Mouse (Mus musculus): ENCODE measurements around the gene 2310007B03Rik. TPM values are rescaled to one million over a fixed set of nuclear protein-coding genes. Genes with fewer than 3 reads are reported as not detected.

The 2310007B03Rik gene
- polyA plus RNA-seq, 1 experiment from 2014 or later, result 3.4 TPM

- H3K4me2 ChIP-seq (ENCODE audit: low read length), result no peak overlapping the region
- TF ChIP-seq CTCF (IDR thresholded peaks at IDR 0.05; ENCODE audit: low read depth), result no peak
- no peak for DNase-seq (ENCODE audit: low spot score)
- no peak overlapping the region for H3K27ac ChIP-seq
- H3K4me3 ChIP-seq (replicated peaks; ENCODE audit: low read depth, low read length), result no peak overlapping the region
- no peak for ATAC-seq (replicated peaks; ENCODE audit: low FRiP score, low read depth)
- no peaks in the 10 kb centered on the region for H3K27me3 ChIP-seq (ENCODE audit: insufficient read depth, low read length)
- H3K9me3 ChIP-seq (replicated peaks; ENCODE audit: low read length), result no peaks in the 10 kb centered on the region
- 44% methylated on average over 4 of the region's 4 CpGs for WGBS
- H3K36me3 ChIP-seq (ENCODE audit: insufficient read depth, low read length), result no peaks in the 10 kb centered on the region
- no peak overlapping the region for H3K9ac ChIP-seq (ENCODE audit: low read depth, low read length)
- H3K4me1 ChIP-seq (replicated peaks; ENCODE audit: insufficient read depth, low read length), result peaks cover 5% of the 10 kb centered on the region; the same call in 1 of the 2 replicates
Measured at GRCm38 (mm10) chr1:93118816-93119215, 41.9 kb downstream of the 2310007B03Rik start.

GRCm38 (mm10) chr1:93115471-93115870, 45.3 kb downstream of the 2310007B03Rik start:
- WGBS, result 20% methylated on average over 13 of the region's 13 CpGs
- no peak for ATAC-seq (replicated peaks; ENCODE audit: low FRiP score, low read depth)
- Histone ChIP-seq H3K27ac (no peak overlapping the region), H3K36me3 (ENCODE audit: insufficient read depth, low read length) (no peaks in the 10 kb centered on the region), H3K4me2 (ENCODE audit: low read length) (peak overlapping the region; percentile 51), H3K27me3 (ENCODE audit: insufficient read depth, low read length) (no peaks in the 10 kb centered on the region), H3K9me3 (replicated peaks; ENCODE audit: low read length) (no peaks in the 10 kb centered on the region), H3K9ac (ENCODE audit: low read depth, low read length) (no peak overlapping the region), H3K4me3 (replicated peaks; ENCODE audit: low read depth, low read length) (peak overlapping the region; percentile 9; the same call in 1 of the 2 replicates), H3K4me1 (replicated peaks; ENCODE audit: insufficient read depth, low read length) (peaks cover 5% of the 10 kb centered on the region; the same call in 1 of the 2 replicates)
- TF ChIP-seq CTCF (IDR thresholded peaks at IDR 0.05; ENCODE audit: low read depth), result no peak
- no peak for DNase-seq (ENCODE audit: low spot score)

- peak; percentile 90 for DNase-seq (ENCODE audit: low spot score)
- TF ChIP-seq CTCF (IDR thresholded peaks at IDR 0.05; ENCODE audit: low read depth), result no peak
- Histone ChIP-seq H3K36me3 (ENCODE audit: insufficient read depth, low read length) (no peaks in the 10 kb centered on the region), H3K9me3 (replicated peaks; ENCODE audit: low read length) (no peaks in the 10 kb centered on the region), H3K27me3 (ENCODE audit: insufficient read depth, low read length) (no peaks in the 10 kb centered on the region), H3K4me3 (replicated peaks; ENCODE audit: low read depth, low read length) (peak overlapping the region; percentile 9; the same call in 1 of the 2 replicates), H3K4me2 (ENCODE audit: low read length) (peak overlapping the region; percentile 51), H3K9ac (ENCODE audit: low read depth, low read length) (no peak overlapping the region), H3K27ac (no peak overlapping the region), H3K4me1 (replicated peaks; ENCODE audit: insufficient read depth, low read length) (peaks cover 5% of the 10 kb centered on the region; the same call in 1 of the 2 replicates)
- WGBS, result 26% methylated on average over 21 of the region's 21 CpGs
- ATAC-seq (replicated peaks; ENCODE audit: low FRiP score, low read depth), result peak; percentile 97
Measured at GRCm38 (mm10) chr1:93114713-93115463, 45.9 kb downstream of the 2310007B03Rik start.

GRCm38 (mm10) chr1:93102700-93103099, 58.0 kb downstream of the 2310007B03Rik start:
- 53% methylated on average over 7 of the region's 7 CpGs for WGBS
- Histone ChIP-seq H3K4me1 (replicated peaks; ENCODE audit: insufficient read depth, low read length) (peaks cover 13% of the 10 kb centered on the region; the same call in 1 of the 2 replicates), H3K9ac (ENCODE audit: low read depth, low read length) (no peak overlapping the region), H3K9me3 (replicated peaks; ENCODE audit: low read length) (no peaks in the 10 kb centered on the region), H3K4me2 (ENCODE audit: low read length) (no peak overlapping the region), H3K27me3 (ENCODE audit: insufficient read depth, low read length) (peaks cover 20% of the 10 kb centered on the region), H3K4me3 (replicated peaks; ENCODE audit: low read depth, low read length) (no peak overlapping the region), H3K36me3 (ENCODE audit: insufficient read depth, low read length) (no peaks in the 10 kb centered on the region), H3K27ac (no peak overlapping the region)
- ATAC-seq (replicated peaks; ENCODE audit: low FRiP score, low read depth) (no peak), DNase-seq (ENCODE audit: low spot score) (no peak)
- no peak for TF ChIP-seq CTCF (IDR thresholded peaks at IDR 0.05; ENCODE audit: low read depth)

GRCm38 (mm10) chr1:93101571-93102061, 59.1 kb downstream of the 2310007B03Rik start, which contains the start of gene Kif1a:
TSS of gene Kif1a (minus strand) at chr1:93101951.
- Histone ChIP-seq H3K9ac (ENCODE audit: low read depth, low read length) (peak within 1 kb of the TSS; percentile 44), H3K27me3 (ENCODE audit: insufficient read depth, low read length) (peaks cover 20% of the 10 kb centered on the region), H3K4me2 (ENCODE audit: low read length) (peak within 1 kb of the TSS; percentile 69), H3K4me1 (replicated peaks; ENCODE audit: insufficient read depth, low read length) (peaks cover 13% of the 10 kb centered on the region; the same call in 1 of the 2 replicates), H3K36me3 (ENCODE audit: insufficient read depth, low read length) (no peaks in the 10 kb centered on the region), H3K27ac (no peak within 1 kb of the TSS), H3K9me3 (replicated peaks; ENCODE audit: low read length) (no peaks in the 10 kb centered on the region), H3K4me3 (replicated peaks; ENCODE audit: low read depth, low read length) (peak within 1 kb of the TSS; percentile 39)
- TF ChIP-seq CTCF (IDR thresholded peaks at IDR 0.05; ENCODE audit: low read depth), result no peak
- under 1% methylated on average over 38 of the region's 39 CpGs for WGBS
- ATAC-seq (replicated peaks; ENCODE audit: low FRiP score, low read depth) (peak; percentile 43; the same call in 1 of the 2 replicates), DNase-seq (ENCODE audit: low spot score) (peak; percentile 35)

Other genes starting within 250 kb of the 2310007B03Rik start
- 31.0 and 32.2 TPM in 2 replicates for gene Capn10, start 226.6 kb downstream of the 2310007B03Rik start, polyA plus RNA-seq (2015; fragmentation: Nextera tagmentation; extraction: Ambion mirVana)
- gene Gpr35, start 210.1 kb downstream of the 2310007B03Rik start, polyA plus RNA-seq (2015; fragmentation: Nextera tagmentation; extraction: Ambion mirVana), result 0.19 and 0.42 TPM in 2 replicates
- gene Aqp12, start 154.6 kb downstream of the 2310007B03Rik start, polyA plus RNA-seq (2015; fragmentation: Nextera tagmentation; extraction: Ambion mirVana), result not detected in 2 replicates
- 3.7 and 4.8 TPM in 2 replicates for gene Kif1a, start 59.0 kb downstream of the 2310007B03Rik start, polyA plus RNA-seq (2015; fragmentation: Nextera tagmentation; extraction: Ambion mirVana)
- 0.24 and 0.33 TPM in 2 replicates for gene Agxt, start 25.7 kb downstream of the 2310007B03Rik start, polyA plus RNA-seq (2015; fragmentation: Nextera tagmentation; extraction: Ambion mirVana)
- gene Crocc2, start 7.8 kb upstream of the 2310007B03Rik start, polyA plus RNA-seq (2015; fragmentation: Nextera tagmentation; extraction: Ambion mirVana), result 0.06 and 0.14 TPM in 2 replicates
- 5.1 and 6.1 TPM in 2 replicates for gene Sned1, start 74.9 kb upstream of the 2310007B03Rik start, polyA plus RNA-seq (2015; fragmentation: Nextera tagmentation; extraction: Ambion mirVana)
- gene Mterf4, start 145.0 kb upstream of the 2310007B03Rik start, polyA plus RNA-seq (2015; fragmentation: Nextera tagmentation; extraction: Ambion mirVana), result 20.1 and 22.2 TPM in 2 replicates
- 47.9 and 51.4 TPM in 2 replicates for gene Ppp1r7, start 181.9 kb upstream of the 2310007B03Rik start, polyA plus RNA-seq (2015; fragmentation: Nextera tagmentation; extraction: Ambion mirVana)
- gene Pask, start 182.5 kb upstream of the 2310007B03Rik start, polyA plus RNA-seq (2015; fragmentation: Nextera tagmentation; extraction: Ambion mirVana), result 6.0 and 7.2 TPM in 2 replicates
- 0.26 and 0.31 TPM in 2 replicates for gene Ano7, start 213.0 kb upstream of the 2310007B03Rik start, polyA plus RNA-seq (2015; fragmentation: Nextera tagmentation; extraction: Ambion mirVana)